Mouse (Mus musculus): ENCODE data around the gene 1700003F12Rik. TPM values are rescaled to one million over a fixed set of nuclear protein-coding genes. Genes with fewer than 3 reads are reported as not detected.

1700003F12Rik gene
- polyA plus RNA-seq, 1 experiment from 2014 or later: 2.9 TPM

DNA sequence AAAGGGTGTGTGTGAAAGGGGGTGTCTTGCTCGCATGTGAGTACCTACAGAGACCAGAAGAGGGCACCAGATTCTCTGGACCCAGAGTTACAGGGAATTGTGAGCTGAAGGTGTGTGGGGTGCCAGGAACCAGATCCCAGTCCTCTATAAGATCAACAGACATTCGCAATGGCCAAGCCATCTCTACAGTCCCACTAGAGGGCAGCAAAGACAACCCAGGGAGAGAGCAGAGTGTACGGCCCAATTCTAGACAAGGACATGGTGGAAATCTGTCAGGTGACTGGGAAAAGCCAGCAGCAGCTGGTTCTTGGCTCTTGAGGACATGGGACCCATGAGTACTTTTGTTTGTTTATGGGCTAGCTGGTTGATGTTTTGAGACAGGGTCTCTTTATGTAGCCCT is 46.1 kb downstream of the 1700003F12Rik start:
- WGBS: 69% methylated on average over 3 of the region's 3 CpGs

GRCm38 (mm10) chr2:154595775-154596174 is 48.9 kb downstream of the 1700003F12Rik start:
- no peak for ATAC-seq
- no peak overlapping the region for H3K27ac ChIP-seq (ENCODE audit: low read length)
- 74% methylated on average over 5 of the region's 5 CpGs for WGBS
- no peaks in the 10 kb centered on the region for H3K36me3 ChIP-seq (ENCODE audit: control insufficient read depth, insufficient read depth)
- H3K9me3 ChIP-seq (ENCODE audit: control insufficient read depth, low read length): no peaks in the 10 kb centered on the region
- H3K4me2 ChIP-seq (ENCODE audit: low read length): no peak overlapping the region
- H3K4me1 ChIP-seq (replicated peaks; ENCODE audit: control insufficient read depth, insufficient read depth, low read length): no peaks in the 10 kb centered on the region
- no peak overlapping the region for H3K4me3 ChIP-seq (replicated peaks; ENCODE audit: low read length)
- no peaks in the 10 kb centered on the region for H3K27me3 ChIP-seq (replicated peaks; ENCODE audit: control insufficient read depth, insufficient read depth, low read length)
- H3K9ac ChIP-seq (replicated peaks; ENCODE audit: low read depth, low read length): no peak overlapping the region

More for the DNA sequence above, 46.1 kb downstream of the 1700003F12Rik start:
- no peak for ATAC-seq
- Histone ChIP-seq H3K27me3 (replicated peaks; ENCODE audit: control insufficient read depth, insufficient read depth, low read length) (no peaks in the 10 kb centered on the region), H3K4me2 (ENCODE audit: low read length) (no peak overlapping the region), H3K27ac (ENCODE audit: low read length) (no peak overlapping the region), H3K4me3 (replicated peaks; ENCODE audit: low read length) (no peak overlapping the region), H3K9ac (replicated peaks; ENCODE audit: low read depth, low read length) (no peak overlapping the region), H3K4me1 (replicated peaks; ENCODE audit: control insufficient read depth, insufficient read depth, low read length) (no peaks in the 10 kb centered on the region; the same call in none of the 2 replicates), H3K36me3 (ENCODE audit: control insufficient read depth, insufficient read depth) (no peaks in the 10 kb centered on the region), H3K9me3 (ENCODE audit: control insufficient read depth, low read length) (no peaks in the 10 kb centered on the region)

DNA sequence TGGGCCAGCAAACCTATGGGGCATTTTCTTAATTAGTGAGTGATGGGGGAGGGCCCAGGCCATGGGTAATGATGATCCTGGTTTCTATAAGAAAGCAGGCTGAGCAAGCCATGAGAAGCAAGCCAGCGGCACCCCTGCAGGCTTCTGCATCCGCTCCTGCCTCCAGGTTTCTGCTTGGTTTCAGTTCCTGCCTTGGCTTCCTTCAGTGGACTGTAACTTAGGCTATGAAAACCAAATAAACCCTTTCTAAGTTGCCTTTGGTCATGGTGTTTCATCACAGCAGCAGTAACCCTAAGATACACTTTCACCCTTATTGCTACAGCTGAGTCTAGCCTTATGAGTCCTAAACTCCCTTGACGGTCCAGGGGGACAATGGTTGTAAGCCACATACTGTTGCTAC is 50.5 kb downstream of the 1700003F12Rik start:
- Histone ChIP-seq H3K4me1 (replicated peaks; ENCODE audit: control insufficient read depth, insufficient read depth, low read length) (no peaks in the 10 kb centered on the region), H3K4me2 (ENCODE audit: low read length) (no peak overlapping the region), H3K36me3 (ENCODE audit: control insufficient read depth, insufficient read depth) (no peaks in the 10 kb centered on the region), H3K9ac (replicated peaks; ENCODE audit: low read depth, low read length) (no peak overlapping the region), H3K4me3 (replicated peaks; ENCODE audit: low read length) (no peak overlapping the region), H3K27me3 (replicated peaks; ENCODE audit: control insufficient read depth, insufficient read depth, low read length) (no peaks in the 10 kb centered on the region), H3K27ac (ENCODE audit: low read length) (no peak overlapping the region), H3K9me3 (ENCODE audit: control insufficient read depth, low read length) (no peaks in the 10 kb centered on the region)
- 84% methylated on average over 3 of the region's 3 CpGs for WGBS
- ATAC-seq: no peak

Other genes starting within 250 kb of the 1700003F12Rik start
- 0.39 TPM in 1 of 2 replicates, not detected in the other for gene Bpifb9b, start 239.9 kb upstream of the 1700003F12Rik start, polyA plus RNA-seq (2015; fragmentation: Nextera tagmentation; extraction: Ambion mirVana)
- gene Cdk5rap1, start 174.1 kb upstream of the 1700003F12Rik start, polyA plus RNA-seq (2015; fragmentation: Nextera tagmentation; extraction: Ambion mirVana): 16.2 and 16.7 TPM in 2 replicates
- gene Snta1, start 139.0 kb upstream of the 1700003F12Rik start, polyA plus RNA-seq (2015; fragmentation: Nextera tagmentation; extraction: Ambion mirVana): 10.0 and 10.4 TPM in 2 replicates
- gene Cbfa2t2, start 110.6 kb upstream of the 1700003F12Rik start, polyA plus RNA-seq (2015; fragmentation: Nextera tagmentation; extraction: Ambion mirVana): 73.3 and 83.6 TPM in 2 replicates
- gene Actl10, start 4.7 kb downstream of the 1700003F12Rik start, polyA plus RNA-seq (2015; fragmentation: Nextera tagmentation; extraction: Ambion mirVana): 0.37 and 0.86 TPM in 2 replicates
- gene Necab3, start 11.8 kb downstream of the 1700003F12Rik start, polyA plus RNA-seq (2015; fragmentation: Nextera tagmentation; extraction: Ambion mirVana): 22.0 and 27.1 TPM in 2 replicates
- 10.8 and 12.1 TPM in 2 replicates for gene E2f1, start 22.8 kb downstream of the 1700003F12Rik start, polyA plus RNA-seq (2015; fragmentation: Nextera tagmentation; extraction: Ambion mirVana)
- 12.0 and 14.8 TPM in 2 replicates for gene Pxmp4, start 56.6 kb downstream of the 1700003F12Rik start, polyA plus RNA-seq (2015; fragmentation: Nextera tagmentation; extraction: Ambion mirVana)
- gene Zfp341, start 66.2 kb downstream of the 1700003F12Rik start, polyA plus RNA-seq (2015; fragmentation: Nextera tagmentation; extraction: Ambion mirVana): 2.6 and 3.3 TPM in 2 replicates
- gene 4930519P11Rik, start 66.4 kb downstream of the 1700003F12Rik start, polyA plus RNA-seq (2015; fragmentation: Nextera tagmentation; extraction: Ambion mirVana): not detected in 2 replicates
- gene Chmp4b, start 104.6 kb downstream of the 1700003F12Rik start, polyA plus RNA-seq (2015; fragmentation: Nextera tagmentation; extraction: Ambion mirVana): 18.5 and 19.5 TPM in 2 replicates
- gene Gm14214, start 222.9 kb downstream of the 1700003F12Rik start, polyA plus RNA-seq (2015; fragmentation: Nextera tagmentation; extraction: Ambion mirVana): not detected in 2 replicates
- 35.0 and 47.7 TPM in 2 replicates for gene Raly, start 244.0 kb downstream of the 1700003F12Rik start, polyA plus RNA-seq (2015; fragmentation: Nextera tagmentation; extraction: Ambion mirVana)
- 0.73 and 0.94 TPM in 2 replicates for gene a, start 244.3 kb downstream of the 1700003F12Rik start, polyA plus RNA-seq (2015; fragmentation: Nextera tagmentation; extraction: Ambion mirVana)